Mouse (Mus musculus): ENCODE results near the gene Clic1. TPM values are rescaled to one million over a fixed set of nuclear protein-coding genes. Genes with fewer than 3 reads are reported as not detected.

Clic1 gene
- total and polyA plus RNA-seq, 3 experiments: 114 to 198 (median 160) TPM

DNA sequence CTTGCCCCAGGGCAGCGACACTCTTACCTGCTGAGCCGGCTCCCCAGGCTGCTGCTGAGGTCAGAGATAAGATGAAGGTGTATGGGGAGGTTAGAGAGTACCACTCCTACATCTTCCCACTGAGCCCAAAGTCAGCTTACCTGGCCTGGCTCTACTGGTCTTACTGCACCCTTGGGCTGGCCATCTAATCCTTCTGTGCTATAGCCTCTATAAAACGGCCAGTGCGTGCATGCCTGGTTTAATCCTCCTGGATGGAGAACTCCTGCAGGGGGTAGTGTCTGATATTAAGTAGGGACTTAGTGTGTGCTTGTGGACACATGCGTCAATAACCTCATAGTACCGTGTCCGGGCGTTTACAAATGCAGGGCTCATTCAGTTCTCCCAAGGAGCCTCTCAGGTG lies 29.2 kb upstream of the Clic1 start:
- in situ Hi-C loops (cut with MboI; ENCODE audit: low pct_ligation_motif_present, low pct_unique_long_range_greater_than_20kb, low sequenced_read_pairs) (loop anchor here (5.0 to 10.0 kb wide), 2 partner anchors 47 to 94 kb away; partner anchors contain the start of genes Ly6g5b, Ly6g6c and Mpig6b), dilution Hi-C loops (cut with MboI; ENCODE audit: extremely low pct_ligation_motif_present, extremely low pct_unique_long_range_greater_than_20kb, low sequenced_read_pairs) (no loop called here)
- Histone ChIP-seq H3K4me2 (ENCODE audit: insufficient read depth, low read depth, poor library complexity, severe bottlenecking) (no peak overlapping the region), H3K27ac (ENCODE audit: insufficient read depth, low read depth) (no peak overlapping the region), H3K9me3 (replicated peaks; ENCODE audit: low read length) (no peaks in the 10 kb centered on the region), H3K36me3 (replicated peaks in 1 of 2; ENCODE audit: control insufficient read depth in 1 of 2, insufficient read depth in 1 of 2, low read length in 1 of 2) (peaks cover 11 to 70% of the 10 kb centered on the region in 2 experiments), H3K4me3 (replicated peaks in 1 of 3; ENCODE audit: low read depth in 2 of 3, low read length in 2 of 3, poor library complexity in 1 of 3) (no peak overlapping the region), H3K9ac (ENCODE audit: insufficient read depth, low read depth) (no peak overlapping the region), H3K79me2 (replicated peaks; ENCODE audit: control insufficient read depth, extremely low read depth, insufficient read depth, poor library complexity, severe bottlenecking) (no peaks in the 10 kb centered on the region), H3K27me3 (replicated peaks) (no peaks in the 10 kb centered on the region), H3K4me1 (ENCODE audit: control insufficient read depth in 1 of 2, insufficient read depth in 2 of 2) (peaks cover 4 to 33% of the 10 kb centered on the region in 2 experiments)
- no peak for DNase-seq (ENCODE audit: extremely low read depth)
- TF ChIP-seq NRF1 (IDR thresholded peaks at IDR 0.05; ENCODE audit: low read depth, low read length): no peak

DNA sequence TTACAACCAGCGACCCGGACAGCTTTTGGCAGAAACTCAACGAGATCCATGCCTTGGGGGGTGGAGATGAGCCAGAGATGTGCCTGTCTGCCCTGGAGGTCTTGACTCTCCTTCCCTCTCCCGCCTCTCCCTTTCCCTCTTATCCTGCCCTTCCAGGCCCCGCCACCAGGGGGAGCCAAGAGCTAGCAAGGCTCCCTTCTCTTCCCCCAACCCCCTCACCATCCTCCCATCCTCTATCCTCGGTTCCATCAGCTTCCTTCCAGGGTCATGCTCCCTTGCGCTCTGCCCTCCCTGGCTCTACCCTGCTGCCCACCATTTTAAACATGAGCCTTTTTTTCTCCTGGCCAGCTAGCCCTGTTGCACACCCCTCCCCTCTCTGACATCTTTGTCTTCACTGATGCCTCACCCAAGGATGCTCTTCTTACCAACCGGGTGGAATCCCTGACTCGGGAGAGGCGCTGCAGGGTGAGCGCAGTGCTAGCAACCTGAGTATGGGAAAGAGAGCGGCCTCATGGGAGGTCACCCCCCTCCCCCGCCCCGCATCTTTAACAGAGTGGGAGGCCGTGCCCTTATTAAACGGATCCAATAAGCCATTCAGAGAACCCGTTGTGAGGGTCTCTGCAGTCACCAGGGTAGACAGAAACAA lies 28.5 kb upstream of the Clic1 start:
- DNase-seq (ENCODE audit: extremely low read depth): peak; percentile 75
- H3K9ac ChIP-seq (ENCODE audit: insufficient read depth, low read depth): 0 out of 2 replicates have a peak overlapping the region, but pooled peaks have one; percentile 14

DNA sequence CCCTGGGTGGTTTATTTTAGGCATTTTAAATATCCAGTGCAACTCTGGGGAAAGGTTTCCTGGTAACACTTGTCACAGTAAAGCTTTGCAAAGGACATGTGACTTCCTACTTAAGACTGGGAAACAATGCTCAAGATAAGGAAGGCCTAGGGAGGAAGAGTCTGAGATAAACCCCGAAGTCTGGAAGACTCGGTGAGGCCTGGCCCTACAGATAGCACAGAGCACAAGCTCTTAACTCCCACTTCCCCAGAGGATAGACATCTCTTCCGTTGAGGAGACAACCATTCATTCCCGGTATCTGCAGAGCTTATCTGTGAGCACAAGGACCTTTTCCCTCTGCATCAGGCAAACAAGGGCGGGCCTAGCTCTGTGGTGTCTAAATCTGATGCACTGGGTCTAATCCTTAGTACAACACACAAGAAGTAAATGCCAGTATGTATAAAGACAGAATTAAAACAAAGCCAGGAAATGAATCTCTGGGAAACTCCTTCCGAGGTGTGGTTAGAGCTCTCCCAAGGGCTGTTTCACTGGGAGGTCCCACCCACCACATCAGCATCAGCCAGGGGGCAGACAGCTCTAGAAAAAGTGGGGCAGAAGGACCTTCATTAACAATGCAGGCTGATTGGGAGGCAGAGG lies 27.8 kb upstream of the Clic1 start:
- Histone ChIP-seq H3K79me2 (replicated peaks; ENCODE audit: control insufficient read depth, extremely low read depth, insufficient read depth, poor library complexity, severe bottlenecking) (no peaks in the 10 kb centered on the region; the same call in 1 of the 2 replicates), H3K9me3 (replicated peaks; ENCODE audit: low read length) (no peaks in the 10 kb centered on the region), H3K36me3 (replicated peaks in 1 of 2; ENCODE audit: control insufficient read depth in 1 of 2, insufficient read depth in 1 of 2, low read length in 1 of 2) (peaks cover 4 to 65% of the 10 kb centered on the region in 2 experiments), H3K27me3 (replicated peaks) (no peaks in the 10 kb centered on the region), H3K9ac (ENCODE audit: insufficient read depth, low read depth) (no peak overlapping the region), H3K27ac (ENCODE audit: insufficient read depth, low read depth) (no peak overlapping the region), H3K4me3 (replicated peaks in 1 of 3; ENCODE audit: low read depth in 2 of 3, low read length in 2 of 3, poor library complexity in 1 of 3) (no peak overlapping the region), H3K4me2 (ENCODE audit: insufficient read depth, low read depth, poor library complexity, severe bottlenecking) (no peak overlapping the region), H3K4me1 (ENCODE audit: control insufficient read depth in 1 of 2, insufficient read depth in 2 of 2) (peaks cover 10 to 40% of the 10 kb centered on the region in 2 experiments)
- in situ Hi-C loops (cut with MboI; ENCODE audit: low pct_ligation_motif_present, low pct_unique_long_range_greater_than_20kb, low sequenced_read_pairs) (loop anchor here (5.0 to 10.0 kb wide), 2 partner anchors 45 to 93 kb away; partner anchors contain the start of genes Ly6g5b, Ly6g6c and Mpig6b), dilution Hi-C loops (cut with MboI; ENCODE audit: extremely low pct_ligation_motif_present, extremely low pct_unique_long_range_greater_than_20kb, low sequenced_read_pairs) (no loop called here)
- TF ChIP-seq NELFE (IDR thresholded peaks at IDR 0.05; ENCODE audit: low read depth, low read length) (no peak), SMC3 (IDR thresholded peaks at IDR 0.05; ENCODE audit: low read depth, low read length) (no peak), ZC3H11A (IDR thresholded peaks at IDR 0.05; ENCODE audit: low read depth, low read length) (no peak), UBTF (IDR thresholded peaks at IDR 0.05; ENCODE audit: low read depth, low read length) (no peak), CHD1 (IDR thresholded peaks at IDR 0.05; ENCODE audit: low read depth, low read length) (no peak), ELF1 (IDR thresholded peaks at IDR 0.05; ENCODE audit: low read depth, low read length) (no peak), JUN (IDR thresholded peaks at IDR 0.05; ENCODE audit: insufficient read depth, low read depth, low read length) (no peak), IRF4 (IDR thresholded peaks at IDR 0.05; ENCODE audit: low read depth, low read length) (no peak), CHD2 (IDR thresholded peaks at IDR 0.05; ENCODE audit: low read length) (no peak), TCF12 (IDR thresholded peaks at IDR 0.05; ENCODE audit: low read depth, low read length) (no peak), POLR2AphosphoS2 (IDR thresholded peaks at IDR 0.05; ENCODE audit: low read depth, low read length) (no peak), RCOR1 (conservative IDR thresholded peaks at IDR 0.05; ENCODE audit: low read depth, low read length) (no peak), POLR2A (IDR thresholded peaks at IDR 0.05; ENCODE audit: low read depth, low read length) (no peak), MAFK (IDR thresholded peaks at IDR 0.05; ENCODE audit: insufficient replicate concordance, low read length) (no peak), ZKSCAN1 (IDR thresholded peaks at IDR 0.05; ENCODE audit: borderline replicate concordance, low read depth, low read length) (no peak), MYC (IDR thresholded peaks at IDR 0.05; ENCODE audit: low read depth, low read length) (no peak), HCFC1 (IDR thresholded peaks at IDR 0.05; ENCODE audit: low read depth, low read length) (no peak), ETS1 (conservative IDR thresholded peaks at IDR 0.05; ENCODE audit: low read depth, low read length) (no peak)
- no peak for DNase-seq (ENCODE audit: extremely low read depth)

More for the DNA sequence above, 28.5 kb upstream of the Clic1 start:
- no peak for TF ChIP-seq NELFE (IDR thresholded peaks at IDR 0.05; ENCODE audit: low read depth, low read length)
- TF ChIP-seq CTCF (conservative IDR thresholded peaks at IDR 0.05 in 1 of 2, IDR thresholded peaks at IDR 0.05 in 1 of 2; ENCODE audit: low read depth in 2 of 2, low read length in 2 of 2): peak; percentile 78 to 97
- peak; percentile 62 for TF ChIP-seq ZC3H11A (IDR thresholded peaks at IDR 0.05; ENCODE audit: low read depth, low read length)
- TF ChIP-seq SMC3 (IDR thresholded peaks at IDR 0.05; ENCODE audit: low read depth, low read length): peak; percentile 98
- TF ChIP-seq RAD21 (IDR thresholded peaks at IDR 0.05; ENCODE audit: low read depth, low read length): peak; percentile 90
- TF ChIP-seq ZMIZ1 (IDR thresholded peaks at IDR 0.05; ENCODE audit: low read depth, low read length): no peak
- 0 out of 2 replicates have a peak, but pooled peaks have one; percentile 38 for TF ChIP-seq IRF4 (IDR thresholded peaks at IDR 0.05; ENCODE audit: low read depth, low read length)
- no peak overlapping the region for H3K27ac ChIP-seq (ENCODE audit: insufficient read depth, low read depth)
- H3K36me3 ChIP-seq (replicated peaks in 1 of 2; ENCODE audit: control insufficient read depth in 1 of 2, insufficient read depth in 1 of 2, low read length in 1 of 2): peaks cover 7 to 70% of the 10 kb centered on the region in 2 experiments
- H3K4me2 ChIP-seq (ENCODE audit: insufficient read depth, low read depth, poor library complexity, severe bottlenecking): no peak overlapping the region
- dilution Hi-C loops (cut with MboI; ENCODE audit: extremely low pct_ligation_motif_present, extremely low pct_unique_long_range_greater_than_20kb, low sequenced_read_pairs): no loop called here
- H3K4me3 ChIP-seq (replicated peaks in 1 of 3; ENCODE audit: low read depth in 2 of 3, low read length in 2 of 3, poor library complexity in 1 of 3): no peak overlapping the region
- H3K27me3 ChIP-seq (replicated peaks): no peaks in the 10 kb centered on the region
- H3K4me1 ChIP-seq (ENCODE audit: control insufficient read depth in 1 of 2, insufficient read depth in 2 of 2): peaks cover 9 to 38% of the 10 kb centered on the region in 2 experiments
- no peaks in the 10 kb centered on the region for H3K9me3 ChIP-seq (replicated peaks; ENCODE audit: low read length)
- H3K79me2 ChIP-seq (replicated peaks; ENCODE audit: control insufficient read depth, extremely low read depth, insufficient read depth, poor library complexity, severe bottlenecking): no peaks in the 10 kb centered on the region; the same call in 1 of the 2 replicates
- in situ Hi-C loops (cut with MboI; ENCODE audit: low pct_ligation_motif_present, low pct_unique_long_range_greater_than_20kb, low sequenced_read_pairs): loop anchor here (5.0 to 10.0 kb wide), 2 partner anchors 46 to 94 kb away; partner anchors contain the start of genes Ly6g5b, Ly6g6c and Mpig6b
